Mouse (Mus musculus) stomach, embryonic 16.5 days (tissue): Measurements from ENCODE around the gene Mageh1. TPM values are rescaled to one million over a fixed set of nuclear protein-coding genes. Genes with fewer than 3 reads are reported as not detected.
"Not testable (repeated sequence)": the region's sequence is repeated elsewhere in the genome, so short reads cannot be mapped to it uniquely, and the experiment has no call there.

Source experiments
- ATAC-seq: fragments of 200-750 bp; cut with Nextera tagmentation; 2 replicates; pipeline ENCODE4 v1.8.0; 2017; ENCODE audit warnings: moderate number of reproducible peaks, moderate TSS enrichment; ENCODE audit not compliant: insufficient read depth, low FRiP score
- H3K27ac ChIP-seq: fragments of 300-500 bp; sonication (generic); 2 replicates; pipeline ENCODE4 v1.5.1; 2014; ENCODE audit warnings: low read length
- H3K27me3 ChIP-seq: fragments of 300-500 bp; sonication (generic); 2 replicates; pipeline ENCODE4 v1.6.1; 2014; ENCODE audit warnings: low read length, control low read depth, mixed read lengths; ENCODE audit not compliant: control insufficient read depth, insufficient read depth
- H3K36me3 ChIP-seq: fragments of 300-500 bp; sonication (generic); 2 replicates; pipeline ENCODE4 v1.6.1; 2014; ENCODE audit warnings: low read length; ENCODE audit not compliant: control insufficient read depth, insufficient read depth
- H3K4me1 ChIP-seq: fragments of 300-500 bp; sonication (generic); 2 replicates; pipeline ENCODE4 v1.6.1; 2014; ENCODE audit warnings: low read length, control low read depth, mixed read lengths; ENCODE audit not compliant: control insufficient read depth, insufficient read depth
- H3K4me2 ChIP-seq: fragments of 300-500 bp; sonication (generic); 2 replicates; pipeline ENCODE4 v1.6.1; 2014; ENCODE audit warnings: low read depth, low read length, mixed read lengths
- H3K4me3 ChIP-seq: fragments of 300-500 bp; sonication (generic); replicated peaks from 2 replicates; pipeline ENCODE4 v1.5.1; 2014; ENCODE audit warnings: mild to moderate bottlenecking, low read length
- H3K9ac ChIP-seq: fragments of 300-500 bp; sonication (generic); 2 replicates; pipeline ENCODE4 v1.6.1; 2014; ENCODE audit warnings: low read length
- H3K9me3 ChIP-seq: fragments of 300-500 bp; sonication (generic); replicated peaks from 2 replicates; pipeline ENCODE4 v1.6.1; 2016; ENCODE audit warnings: low read length, control low read depth; ENCODE audit not compliant: control insufficient read depth
- WGBS: fragments of 180-500 bp; shearing (Covaris S2); extraction: QIAGEN DNeasy Blood & Tissue Kit; methylation state at CpG from one replicate; pipeline ENCODE4 v1.1.7; 2014; 5-methylcytosine and 5-hydroxymethylcytosine counted together
- polyA plus RNA-seq: library from polyadenylated mRNA; unstranded; fragments of >200 nt; fragmentation: Nextera tagmentation; extraction: Ambion mirVana; gene quantifications from 2 replicates; pipeline ENCODE4 v1.2.1, GENCODE M21; 2015

The Mageh1 gene
- polyA plus RNA-seq, 1 experiment from 2014 or later = 39.3 TPM

- H3K36me3 ChIP-seq, H3K27ac ChIP-seq, H3K9ac ChIP-seq, H3K4me1 ChIP-seq, H3K27me3 ChIP-seq, ATAC-seq, H3K4me2 ChIP-seq, H3K4me3 ChIP-seq, H3K9me3 ChIP-seq: not testable (repeated sequence)
- WGBS = no CpG with 5 or more reads among the region's 3 CpGs
Observed at GRCm38 (mm10) chrX:152996105-152996504, 41.3 kb downstream of the Mageh1 start.

DNA sequence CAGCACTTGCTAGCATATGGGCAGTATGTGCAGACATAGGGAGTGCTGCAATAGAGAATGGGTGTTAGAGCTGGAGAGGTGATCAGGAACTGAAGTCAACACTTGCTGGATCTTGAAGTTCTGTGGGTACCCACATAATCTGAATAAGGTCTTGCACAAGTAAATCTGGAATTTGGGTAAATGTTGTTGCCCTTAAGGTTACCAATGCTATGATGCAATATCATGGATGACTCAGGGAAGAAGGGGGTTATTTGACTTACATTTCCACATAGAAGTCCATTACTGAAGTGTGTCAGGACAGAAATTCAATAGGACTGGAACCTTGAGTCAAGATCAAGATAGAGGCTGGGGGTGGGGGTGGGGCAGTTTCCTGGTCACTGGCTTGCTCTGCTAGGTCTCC is 47.5 kb downstream of the Mageh1 start:
- H3K27me3 ChIP-seq, H3K9ac ChIP-seq: not testable (repeated sequence)

More for the DNA sequence above, 47.5 kb downstream of the Mageh1 start:
- not testable (repeated sequence) for H3K4me1 ChIP-seq, H3K4me3 ChIP-seq, H3K9me3 ChIP-seq, H3K4me2 ChIP-seq, ATAC-seq, H3K36me3 ChIP-seq, H3K27ac ChIP-seq

Other genes with a start within 250 kb of the Mageh1 start
- 0.56 and 0.59 TPM in 2 replicates for gene Usp51, start 31.1 kb downstream of the Mageh1 start, polyA plus RNA-seq
- 0.06 TPM in 1 of 2 replicates, not detected in the other for gene Foxr2, start 81.2 kb upstream of the Mageh1 start, polyA plus RNA-seq
- 0.91 and 0.97 TPM in 2 replicates for gene Rragb, start 102.4 kb upstream of the Mageh1 start, polyA plus RNA-seq
- gene Klf8, start 199.9 kb upstream of the Mageh1 start, polyA plus RNA-seq = 1.1 and 1.2 TPM in 2 replicates